Comparison of ENCODE assay signal across 9 mouse cellular contexts in the genomic region with DNA sequence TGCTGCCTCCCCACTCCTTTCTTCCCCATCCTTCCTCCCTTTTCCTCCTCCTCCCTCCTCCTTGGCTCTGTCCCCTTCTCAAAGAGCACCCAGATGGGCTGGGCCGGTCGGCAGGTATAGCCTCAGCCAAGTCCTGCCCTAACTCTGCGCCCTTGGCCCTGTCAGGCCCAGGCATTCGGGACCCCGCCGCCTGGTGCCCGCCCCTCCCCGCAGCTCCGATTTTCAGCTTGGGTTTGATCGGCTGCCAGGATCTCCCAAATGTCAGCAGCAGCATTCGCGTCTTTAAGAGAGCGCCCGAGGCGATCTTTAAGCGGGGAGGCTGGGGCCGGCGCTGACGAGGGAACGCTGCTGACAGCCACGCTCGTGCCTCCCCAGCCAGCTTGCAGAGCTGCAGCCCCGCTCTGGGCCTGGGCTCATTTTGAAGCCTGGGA.
DNase-seq lines count a peak whose midpoint lies in the region; ATAC-seq and TF ChIP-seq lines count a peak whose summit lies in the region.
"Had no signal": no experiment of that assay in that cellular context is flagged by ENCODE, and none has a peak within 500 bp of the region (broad histone marks: within the 10 kb centered on the region; RNA-seq: fewer than 3 reads in every experiment).

No protein-coding gene starts in this region.

- H3K4me3 ChIP-seq in embryonic facial prominence, embryonic 11.5 days (ENCODE audit: low read depth, low read length): no peak overlapping the region
- H3K4me3 ChIP-seq in heart, postnatal 0 days (ENCODE audit: low read depth, low read length): no peak overlapping the region
- H3K4me3 ChIP-seq: myocyte had no signal

- ATAC-seq in frontal cortex, adult (ENCODE audit: low TSS enrichment): no peak
- no peak for ATAC-seq in embryonic facial prominence, embryonic 11.5 days (replicated peaks; ENCODE audit: insufficient number of reproducible peaks, low FRiP score, low TSS enrichment, low read depth)
- no peak for ATAC-seq in heart, postnatal 0 days (ENCODE audit: insufficient read depth, low read depth)

- H3K9me3 ChIP-seq in embryonic facial prominence, embryonic 11.5 days (replicated peaks; ENCODE audit: control insufficient read depth, low read length): no peaks in the 10 kb centered on the region
- H3K9me3 ChIP-seq in heart, postnatal 0 days (replicated peaks; ENCODE audit: control insufficient read depth, low read length): no peaks in the 10 kb centered on the region

- H3K4me2 ChIP-seq in embryonic facial prominence, embryonic 11.5 days (ENCODE audit: low read depth, low read length): peak overlapping the region; percentile 29
- H3K4me2 ChIP-seq in heart, postnatal 0 days (ENCODE audit: low read depth, low read length): 0 out of 2 replicates have a peak overlapping the region, but pooled peaks have one; percentile 7

- no peak for TF ChIP-seq EP300 in heart, postnatal 0 days (IDR thresholded peaks at IDR 0.05; ENCODE audit: low read depth)

- H3K27ac ChIP-seq in embryonic facial prominence, embryonic 11.5 days (replicated peaks; ENCODE audit: low read depth, low read length): peak overlapping the region; percentile 57; the same call in 1 of the 2 replicates
- H3K27ac ChIP-seq in heart, postnatal 0 days (ENCODE audit: low read depth): peak overlapping the region; percentile 65

- peak overlapping the region; percentile 49 for H3K9ac ChIP-seq in embryonic facial prominence, embryonic 11.5 days (replicated peaks; ENCODE audit: low read length)
- 0 out of 2 replicates have a peak overlapping the region, but pooled peaks have one; percentile 16 for H3K9ac ChIP-seq in heart, postnatal 0 days (replicated peaks; ENCODE audit: low read depth, low read length)

- DNase-seq in frontal cortex, postnatal 36 days (ENCODE audit: low spot score in 2 of 2): peak; percentile 60 to 71
- DNase-seq in embryonic facial prominence, embryonic 11.5 days (ENCODE audit: low spot score): peak; percentile 79
- DNase-seq in heart, postnatal 0 days (ENCODE audit: low spot score): peak; percentile 30
- peak; percentile 83 for DNase-seq in kidney, postnatal 10 days
- peak; percentile 28 for DNase-seq in lung, postnatal 25 days (ENCODE audit: low spot score)
- DNase-seq in right cerebral cortex, postnatal 25 days: peak; percentile 67
- DNase-seq in frontal cortex, postnatal 14 days (ENCODE audit: low spot score in 2 of 2): no peak

- no peaks in the 10 kb centered on the region for H3K36me3 ChIP-seq in embryonic facial prominence, embryonic 11.5 days (replicated peaks; ENCODE audit: control insufficient read depth, insufficient read depth, low read depth, low read length)
- H3K36me3 ChIP-seq in heart, postnatal 0 days (replicated peaks; ENCODE audit: control insufficient read depth, insufficient read depth, low read length): no peaks in the 10 kb centered on the region

- no peak for TF ChIP-seq CTCF in heart, postnatal 0 days (IDR thresholded peaks at IDR 0.05; ENCODE audit: low read depth)

- 2% methylated on average over 23 of the region's 23 CpGs for WGBS in embryonic facial prominence, embryonic 11.5 days
- 17% methylated on average over 23 of the region's 23 CpGs for WGBS in heart, postnatal 0 days

- H3K4me1 ChIP-seq in embryonic facial prominence, embryonic 11.5 days (ENCODE audit: control insufficient read depth, insufficient read depth, low read length): peaks cover 10% of the 10 kb centered on the region
- peaks cover 39% of the 10 kb centered on the region for H3K4me1 ChIP-seq in heart, postnatal 0 days (ENCODE audit: control insufficient read depth, insufficient read depth)

- no peaks in the 10 kb centered on the region for H3K27me3 ChIP-seq in embryonic facial prominence, embryonic 11.5 days (ENCODE audit: control insufficient read depth, insufficient read depth, low read length)
- no peaks in the 10 kb centered on the region for H3K27me3 ChIP-seq in heart, postnatal 0 days (ENCODE audit: control insufficient read depth, insufficient read depth, low read length)

Comparison
In these comparisons a context has a peak if more than half of its experiments do, and no peak if none do; other contexts are left out.
1. DNase-seq: peak in frontal cortex, postnatal 36 days (2 of 2), embryonic facial prominence, embryonic 11.5 days (single experiment), heart, postnatal 0 days (single experiment), kidney, postnatal 10 days (single experiment), lung, postnatal 25 days (single experiment) and right cerebral cortex, postnatal 25 days (single experiment); none in frontal cortex, postnatal 14 days (0 of 2).